Mouse (Mus musculus) embryonic fibroblast, embryonic 13.5 days (primary cell): Measurements from ENCODE around the gene 1700066M21Rik.

Source experiments
- CTCF ChIP-seq: IDR thresholded peaks from 2 replicates; pipeline ENCODE4 v1.5.1; 2011; ENCODE audit warnings: mild to moderate bottlenecking, control low read depth, low read length, moderate library complexity, borderline replicate concordance; ENCODE audit not compliant: insufficient read depth
- POLR2A ChIP-seq: IDR thresholded peaks from 2 replicates; pipeline ENCODE4 v1.6.1; 2011; ENCODE audit warnings: low read depth, mild to moderate bottlenecking, control low read depth, low read length, moderate library complexity

GRCm38 (mm10) chr1:57433141-57433540 is 55.7 kb downstream of the 1700066M21Rik start:
- TF ChIP-seq POLR2A (no peak), CTCF (no peak)
